Mouse (Mus musculus): ENCODE measurements around the gene Ptger1. TPM values are rescaled to one million over a fixed set of nuclear protein-coding genes. Genes with fewer than 3 reads are reported as not detected.

Gene Ptger1
- polyA plus RNA-seq (2012; rRNA removed): 9.7 and 11.4 TPM in 2 replicates

GRCm38 (mm10) chr8:83665969-83666865 lies at the start of gene Ptger1:
Ptger1 (plus strand) TSS chr8:83666678.

GRCm38 (mm10) chr8:83652030-83652743 lies 14.3 kb upstream of the Ptger1 start, which contains the start of gene Gipc1:
Gipc1 (plus strand) TSS chr8:83652677.

GRCm38 (mm10) chr8:83698661-83699453 lies 32.4 kb downstream of the Ptger1 start, which contains the start of gene Pkn1:
Pkn1 (minus strand) TSS chr8:83699179.

GRCm38 (mm10) chr8:83715031-83715690 lies 48.7 kb downstream of the Ptger1 start, which contains the start of gene Ddx39:
Ddx39 (plus strand) TSS chr8:83715177.

Other genes starting within 250 kb of the Ptger1 start
- gene Scoc, start 208.3 kb upstream of the Ptger1 start, polyA plus RNA-seq (2012; rRNA removed): 0.21 and 0.76 TPM in 2 replicates
- not detected in 2 replicates for gene Olfr370, start 130.9 kb upstream of the Ptger1 start, polyA plus RNA-seq (2012; rRNA removed)
- 276 and 408 TPM in 2 replicates for gene Ndufb7, start 100.0 kb upstream of the Ptger1 start, polyA plus RNA-seq (2012; rRNA removed)
- 362 and 364 TPM in 2 replicates for gene Tecr, start 58.7 kb upstream of the Ptger1 start, polyA plus RNA-seq (2012; rRNA removed)
- 14.1 and 16.2 TPM in 2 replicates for gene Dnajb1, start 58.5 kb upstream of the Ptger1 start, polyA plus RNA-seq (2012; rRNA removed)
- gene Gipc1, start 14.0 kb upstream of the Ptger1 start, polyA plus RNA-seq (2012; rRNA removed): 63.4 and 77.2 TPM in 2 replicates
- gene Pkn1, start 32.5 kb downstream of the Ptger1 start, polyA plus RNA-seq (2012; rRNA removed): 59.5 and 71.9 TPM in 2 replicates
- gene Ddx39, start 48.5 kb downstream of the Ptger1 start, polyA plus RNA-seq (2012; rRNA removed): 19.2 and 21.8 TPM in 2 replicates
- gene Adgre5, start 74.6 kb downstream of the Ptger1 start, polyA plus RNA-seq (2012; rRNA removed): 20.3 and 23.7 TPM in 2 replicates
- 10.3 and 14.2 TPM in 2 replicates for gene Adgrl1, start 233.4 kb downstream of the Ptger1 start, polyA plus RNA-seq (2012; rRNA removed)

All from stomach, adult 2 months (tissue).